Mouse (Mus musculus) T-cell, adult 66 days (primary cell): ENCODE measurements around the gene Begain. TPM values are rescaled to one million over a fixed set of nuclear protein-coding genes. Genes with fewer than 3 reads are reported as not detected.

Source experiments
- total RNA-seq, 2 experiments: library from RNA; stranded (reverse); gene quantifications; 3 replicates in 1 of 2; 4 replicates in 1 of 2; pipeline ENCODE4 v1.2.4; 2023

Begain gene
- 1 to 10 TPM; 1.1 to 1.5 TPM for total RNA-seq

GRCm38 (mm10) chr12:109068167-109068653, at the start of gene Begain:
Begain (minus strand) TSS chr12:109068217.

Other genes starting within 250 kb of the Begain start
- 10 to 100 TPM in 1 of 2 experiments, 1 to 10 TPM in 1; 8.0 to 12.9 TPM for gene Slc25a29, start 232.3 kb downstream of the Begain start, total RNA-seq
- 1 to 10 TPM; 5.4 to 8.7 TPM for gene Slc25a47, start 232.2 kb downstream of the Begain start, total RNA-seq
- gene Wdr25, start 174.6 kb downstream of the Begain start, total RNA-seq: 10 to 100 TPM in 1 of 2 experiments, 1 to 10 TPM in 1; 7.4 to 12.0 TPM
- gene Wars, start 174.0 kb downstream of the Begain start, total RNA-seq: 10 to 100 TPM; 37.8 to 45.1 TPM